In the genomic region with DNA sequence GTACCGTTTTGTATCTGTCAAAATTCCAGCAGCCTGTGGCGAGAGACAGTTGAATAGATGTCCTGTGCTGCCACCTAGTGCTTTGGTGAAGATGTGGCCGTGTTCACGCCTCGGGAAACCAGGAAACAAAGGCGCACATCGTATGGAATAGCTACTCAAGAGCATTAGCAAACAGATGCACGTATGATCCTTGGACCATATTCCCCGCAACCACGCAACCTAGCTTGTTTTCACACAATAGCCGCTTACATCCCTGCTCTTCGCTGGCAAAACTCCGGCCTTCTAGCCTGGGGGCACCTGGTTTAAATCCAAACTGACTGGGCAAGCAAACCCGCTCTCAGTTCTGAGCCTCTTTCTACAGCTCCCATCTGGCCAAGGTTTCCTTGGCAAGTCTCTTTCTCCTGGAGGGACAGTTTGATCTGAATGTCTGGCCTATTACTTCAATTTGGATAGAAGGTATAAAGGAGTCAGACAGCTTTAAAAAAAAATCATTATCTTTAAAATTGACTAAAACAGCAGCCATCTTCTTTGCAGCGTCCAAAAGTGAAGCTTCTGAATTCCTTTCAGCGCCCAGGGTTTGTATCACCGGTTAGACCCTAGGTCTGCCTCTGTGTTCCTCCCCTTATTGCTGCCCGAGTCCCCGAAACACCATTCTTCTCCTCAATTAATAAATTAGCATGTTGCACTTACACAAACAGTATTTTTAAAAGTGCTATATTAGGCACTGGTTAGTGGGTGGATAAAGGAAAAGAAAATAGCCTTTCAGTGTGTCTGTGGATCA, we compare ENCODE assay signal across 7 mouse cellular contexts.
A peak's percentile ranks its signal among the peaks of the same experiment; 100 is the strongest.
DNase-seq lines count a peak whose midpoint lies in the region; ATAC-seq lines count a peak whose summit lies in the region.

No protein-coding gene starts in this region.

- DNase-seq in adrenal gland, adult 2 months = peak; percentile 36
- peak; percentile 57 to 74 for DNase-seq in cerebellum, postnatal 36 days
- peak; percentile 41 for DNase-seq in gastrocnemius, postnatal 10 days
- DNase-seq in kidney, adult 11 months = peak; percentile 31
- DNase-seq in left cerebral cortex, postnatal 36 days (ENCODE audit: low spot score in 2 of 2) = peak; percentile 82
- DNase-seq in testis, postnatal 10 days (ENCODE audit: low spot score) = peak; percentile 73

- H3K27me3 ChIP-seq in midbrain, embryonic 15.5 days (replicated peaks) = no peaks in the 10 kb centered on the region

- intact Hi-C loops in left cerebral cortex, postnatal 36 days (cut with DNase I) = loop anchor here (5.0 to 10.0 kb wide), 4 partner anchors 239 to 1572 kb away; no protein-coding TSS in a partner anchor

- H3K36me3 ChIP-seq in midbrain, embryonic 15.5 days (replicated peaks) = no peaks in the 10 kb centered on the region

- WGBS in midbrain, embryonic 15.5 days = 20% methylated on average over 19 of the region's 19 CpGs

- H3K4me1 ChIP-seq in midbrain, embryonic 15.5 days = no peaks in the 10 kb centered on the region; the same call in 1 of the 2 replicates

- peak overlapping the region; percentile 36 for H3K9ac ChIP-seq in midbrain, embryonic 15.5 days

- peak; percentile 96 for ATAC-seq in midbrain, embryonic 15.5 days (replicated peaks)

- peak overlapping the region; percentile 47 for H3K4me2 ChIP-seq in midbrain, embryonic 15.5 days

- H3K4me3 ChIP-seq in midbrain, embryonic 15.5 days = peak overlapping the region; percentile 35

- peak overlapping the region; percentile 60 for H3K27ac ChIP-seq in midbrain, embryonic 15.5 days

- no peaks in the 10 kb centered on the region for H3K9me3 ChIP-seq in midbrain, embryonic 15.5 days

Comparison
In these comparisons a context has a peak if more than half of its experiments do, and no peak if none do; other contexts are left out.
1. Peak in every context shown above with its lines: DNase-seq, ATAC-seq, H3K4me3 ChIP-seq and H3K27ac ChIP-seq.
2. DNase-seq: peak in every context shown above with its lines; median percentile 82 in left cerebral cortex, postnatal 36 days; 73 in testis, postnatal 10 days; 66 in cerebellum, postnatal 36 days; 41 in gastrocnemius, postnatal 10 days; 36 in adrenal gland, adult 2 months; 31 in kidney, adult 11 months.